Mouse (Mus musculus) spleen, adult 2 months (tissue): ENCODE results near the gene Ushbp1.

Experiments used
- CTCF ChIP-seq: fragments of 200-500 bp; IDR thresholded peaks from 2 replicates; pipeline ENCODE4 v1.5.1; 2011; ENCODE audit warnings: mild to moderate bottlenecking, inconsistent platforms; ENCODE audit not compliant: insufficient read depth, insufficient read length, insufficient replicate concordance; ENCODE audit errors: extremely low read depth
- POLR2A ChIP-seq: fragments of 200-500 bp; IDR thresholded peaks from 2 replicates; pipeline ENCODE4 v1.6.1; 2011; ENCODE audit warnings: low read depth, low read length, inconsistent platforms

DNA sequence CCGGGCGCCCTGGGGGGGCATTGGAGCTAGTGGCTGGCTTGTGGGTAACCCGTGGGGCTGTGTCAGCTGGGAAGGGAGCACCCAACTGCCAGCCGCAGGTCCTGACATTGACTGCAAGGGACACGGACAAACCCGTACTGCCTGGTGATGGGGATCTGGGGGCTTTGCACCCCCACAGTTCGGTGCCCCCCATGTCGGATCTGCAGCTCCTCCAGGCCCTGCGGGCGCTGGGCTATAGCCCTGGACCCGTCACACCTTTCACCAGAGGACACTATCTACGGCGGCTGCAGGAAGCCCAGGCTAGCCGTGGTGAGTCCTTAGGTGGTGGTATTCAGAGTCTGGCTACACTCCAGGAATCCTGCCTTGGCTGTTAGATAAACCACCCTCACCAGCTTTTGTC lies 11.8 kb upstream of the Ushbp1 start:
- TF ChIP-seq CTCF = no peak
- TF ChIP-seq POLR2A = no peak
